Mouse (Mus musculus): ENCODE results near the gene Hspa4.

Gene Hspa4

DNA sequence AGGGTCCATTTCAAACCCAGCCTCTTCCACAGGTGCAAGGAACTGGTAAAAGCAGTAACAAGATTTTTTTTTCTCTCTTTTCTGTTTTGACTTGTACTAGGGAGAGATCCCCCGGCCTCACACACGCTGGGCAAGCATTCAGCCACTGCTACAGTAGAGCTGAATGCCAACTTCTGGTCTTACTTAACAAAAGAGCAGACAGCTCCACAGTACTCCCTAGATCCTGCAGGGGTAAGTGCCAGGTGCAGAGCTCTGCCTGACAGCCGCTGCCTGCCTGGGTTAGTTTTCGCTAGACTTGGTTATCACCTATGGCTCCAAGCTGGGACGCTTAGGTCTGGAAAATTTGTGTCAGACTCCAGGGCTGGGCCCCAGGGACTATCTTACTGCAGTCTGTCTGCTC lies 50.6 kb downstream of the Hspa4 start:
- no peak for DNase-seq

DNA sequence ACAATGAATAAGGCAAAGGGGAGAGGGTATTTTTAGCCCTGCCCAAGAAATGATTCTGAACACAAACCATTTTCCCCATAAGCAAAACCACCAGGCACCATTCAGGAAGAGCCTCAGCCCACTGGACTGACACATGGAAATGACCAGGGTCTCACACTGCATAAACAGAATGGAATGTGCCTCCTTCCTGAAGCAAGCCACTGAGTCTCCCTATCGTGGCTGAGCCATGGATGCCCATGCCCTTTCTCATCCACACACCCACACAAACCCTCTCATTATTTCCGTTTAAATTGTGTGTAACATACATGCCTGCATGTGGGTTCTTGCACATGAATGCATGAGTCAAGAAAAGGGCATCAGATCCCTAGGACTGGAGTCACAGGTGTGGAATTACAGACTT lies 54.7 kb downstream of the Hspa4 start:
- DNase-seq, result no peak

DNA sequence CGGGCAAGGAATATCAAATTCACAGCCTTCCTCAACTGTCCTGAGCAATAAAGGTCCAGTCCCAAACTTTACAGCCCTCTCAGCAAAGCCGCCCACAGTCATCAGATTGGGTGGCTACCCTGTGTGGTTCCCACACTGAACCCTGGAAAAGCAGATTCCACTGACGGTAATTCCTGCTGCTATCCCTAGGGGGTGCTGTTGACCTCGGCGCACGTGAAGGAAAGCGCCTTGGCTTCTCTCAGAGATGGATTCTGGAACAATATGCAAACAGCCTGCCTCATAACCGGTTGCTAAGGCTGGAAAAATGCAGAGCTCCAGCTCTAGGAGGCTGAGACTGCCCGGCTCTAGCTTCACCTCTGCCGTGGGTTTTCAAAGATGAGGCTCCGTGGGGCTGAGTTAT lies 57.1 kb downstream of the Hspa4 start:
- no peak for DNase-seq

DNA sequence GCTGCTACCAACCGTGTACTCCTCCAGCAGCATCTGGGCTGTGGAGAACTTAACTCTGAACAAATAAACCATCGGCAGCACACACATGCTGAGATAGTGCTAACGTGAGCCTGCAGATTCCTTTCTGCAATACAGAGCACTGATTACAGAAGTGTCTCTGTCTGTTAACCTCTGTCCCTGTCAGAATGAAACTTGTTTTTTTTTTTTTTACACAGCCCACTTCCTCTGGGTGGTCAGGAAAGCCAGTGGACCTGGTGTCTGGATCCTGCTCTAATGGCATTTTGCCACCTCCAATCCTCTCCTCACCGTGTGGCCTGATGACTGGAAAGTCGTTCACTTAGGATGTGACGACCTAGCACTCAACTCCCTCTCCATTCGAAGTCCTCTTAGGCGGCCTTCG lies 66.7 kb downstream of the Hspa4 start:
- DNase-seq, result no peak

DNA sequence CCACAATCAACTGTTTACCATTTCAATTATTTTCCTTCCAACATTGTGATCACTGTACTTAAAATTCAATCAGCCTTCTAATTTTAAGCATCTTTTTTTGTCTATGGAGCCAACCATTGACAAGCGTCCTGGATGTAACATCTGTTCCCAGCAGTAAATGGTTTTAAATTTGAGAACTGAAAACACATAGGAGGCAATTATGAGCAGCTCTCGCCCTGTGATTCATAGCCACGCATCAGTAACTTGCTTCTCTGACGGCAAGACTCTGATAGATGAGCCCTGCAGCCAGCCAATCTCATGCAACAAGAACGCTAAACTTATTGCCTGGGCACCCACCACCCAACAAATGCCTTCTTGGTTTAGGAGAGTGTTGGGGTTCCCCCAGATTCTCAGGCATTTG lies 68.4 kb downstream of the Hspa4 start:
- peak; percentile 29 for DNase-seq

DNA sequence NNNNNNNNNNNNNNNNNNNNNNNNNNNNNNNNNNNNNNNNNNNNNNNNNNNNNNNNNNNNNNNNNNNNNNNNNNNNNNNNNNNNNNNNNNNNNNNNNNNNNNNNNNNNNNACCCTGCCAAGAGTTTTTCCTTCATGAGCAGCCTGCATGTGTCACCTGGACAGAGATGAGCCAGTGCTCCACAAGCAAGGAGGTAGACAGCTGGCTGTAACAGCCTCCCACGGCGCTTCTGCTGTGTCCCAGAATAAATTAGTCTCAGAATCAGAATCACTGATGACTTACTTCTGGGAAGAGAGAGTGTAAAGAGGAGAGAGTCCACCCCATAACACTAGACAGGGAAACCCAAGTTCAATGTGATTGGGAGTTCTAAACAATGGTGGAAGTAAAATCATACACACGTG lies 71.2 kb downstream of the Hspa4 start:
- peak; percentile 70 for DNase-seq

DNA sequence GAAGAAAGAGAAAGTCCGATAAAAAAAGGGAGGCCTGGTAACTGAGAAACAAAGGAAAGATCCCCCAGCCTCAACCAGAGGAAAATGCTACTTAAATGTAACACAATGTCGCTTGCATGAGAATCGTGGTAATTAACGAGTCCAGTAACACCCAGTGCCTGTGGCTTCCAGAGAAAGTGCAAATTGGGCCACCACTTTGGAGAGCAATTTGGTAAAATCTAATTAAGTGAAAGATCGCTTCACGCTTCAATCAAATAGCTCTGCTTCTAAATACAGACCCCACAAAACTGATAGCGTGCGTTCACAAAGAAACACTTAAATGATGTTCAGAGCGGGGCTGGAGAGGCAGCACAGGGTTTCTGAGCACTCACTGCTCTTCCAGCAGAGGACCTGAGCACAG lies 89.4 kb downstream of the Hspa4 start:
- no peak for DNase-seq

Data from layer of hippocampus, adult 9-11 months (tissue).